Mouse (Mus musculus) MN1 (cell line): ENCODE data around the gene Ssna1.

ENCODE experiments used
- DNase-seq: peaks from one replicate; pipeline ENCODE4 v3.0.0-alpha.2; 2016; ENCODE audit warnings: low spot score

Ssna1 gene

DNA sequence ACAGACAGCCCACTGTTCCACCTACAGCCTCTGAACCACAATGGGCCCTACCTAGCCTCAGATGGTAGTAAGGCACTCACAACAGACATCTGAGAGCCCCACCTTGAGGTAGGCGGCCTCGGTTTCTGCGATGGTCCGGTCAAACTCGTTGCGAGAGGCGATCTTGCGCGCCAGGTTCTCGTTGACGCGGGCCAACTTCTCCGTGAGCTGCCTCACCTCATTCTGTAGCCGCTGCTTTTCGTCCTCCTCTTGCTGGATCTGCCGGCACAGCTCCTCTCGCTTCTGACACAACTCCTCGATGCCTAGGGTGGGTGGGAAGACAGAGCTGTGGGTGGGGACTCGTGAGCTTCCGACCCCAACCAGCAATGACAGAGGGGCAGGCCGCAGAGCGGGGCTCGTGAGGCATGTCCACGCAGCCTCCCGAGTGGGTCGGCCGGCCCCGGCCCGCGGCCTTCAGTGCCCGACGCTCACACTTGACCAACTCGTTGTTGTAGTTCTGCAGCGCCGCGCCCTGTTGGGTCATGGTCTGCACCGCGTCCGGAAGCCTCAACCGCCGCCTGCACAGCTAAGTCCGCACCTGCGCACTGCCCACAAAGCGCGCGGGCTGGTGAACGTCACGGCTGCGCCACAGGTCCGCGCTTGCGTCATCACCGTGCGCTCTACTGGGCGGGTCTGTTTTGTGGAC lies at the start of gene Ssna1, which contains the start of gene Anapc2:
Ssna1 (minus strand) TSS at position 612 of the 685 bp plus-strand sequence.
Anapc2 (plus strand) TSS at position 652 of the 685 bp plus-strand sequence.
- DNase-seq, result peak; percentile 97

DNA sequence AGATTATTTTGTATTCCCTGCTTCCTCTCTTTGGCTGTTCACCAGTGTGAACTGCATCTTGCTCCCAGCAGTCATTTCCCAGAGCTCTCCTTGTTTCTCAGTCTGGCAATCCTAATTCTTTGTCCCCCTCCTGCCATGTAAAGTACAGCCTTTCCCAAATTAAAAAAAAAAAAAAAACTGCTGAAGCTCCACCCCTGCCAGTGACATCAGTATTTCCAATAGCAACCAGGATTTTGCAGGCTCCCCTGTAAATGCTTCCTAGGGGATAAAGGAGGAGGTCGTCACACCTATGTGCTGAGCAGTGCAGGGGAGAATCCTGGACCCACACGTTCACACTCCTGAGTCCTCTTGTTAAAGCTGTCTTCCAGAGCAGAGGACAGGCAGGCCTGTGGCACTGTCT lies 47.8 kb upstream of the Ssna1 start:
- no peak for DNase-seq

DNA sequence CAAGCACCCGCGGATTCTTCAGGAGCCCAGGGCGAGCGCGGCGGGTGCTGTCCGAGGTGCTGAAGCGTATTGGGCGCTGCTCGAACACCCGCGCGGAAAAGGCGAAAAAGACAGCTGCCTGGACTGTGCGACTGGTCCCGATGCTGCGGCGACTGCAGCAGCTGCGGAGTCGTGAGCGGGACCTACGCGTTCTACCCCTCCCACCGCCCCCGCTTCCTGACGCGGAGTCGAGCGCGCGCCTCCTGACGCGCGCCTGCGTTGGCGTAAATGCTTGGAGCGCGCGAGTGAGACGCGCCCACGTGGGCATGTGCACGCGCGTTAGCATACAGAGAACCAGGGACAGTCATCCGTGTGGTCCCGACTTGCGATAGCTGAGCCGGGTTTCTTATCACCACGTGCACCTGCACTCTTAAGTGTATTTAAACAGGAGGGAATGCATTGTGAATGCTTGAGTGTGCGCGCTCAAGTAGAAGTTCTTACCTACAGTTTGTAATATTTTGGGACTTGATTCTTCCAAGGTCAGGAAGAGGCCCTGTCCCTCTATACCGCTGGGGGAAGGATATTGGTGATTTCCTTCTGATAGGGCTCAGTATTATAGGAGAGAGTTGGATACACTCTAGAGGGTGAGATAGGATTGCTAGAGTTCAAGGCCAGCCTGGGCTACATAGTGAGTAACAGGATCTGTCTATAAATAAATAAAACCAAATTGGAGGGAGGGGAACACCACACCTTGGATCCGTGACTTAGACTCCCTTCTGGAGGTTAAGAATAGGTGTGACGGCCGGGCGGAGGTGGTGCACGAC lies 46.9 kb upstream of the Ssna1 start, which contains the start of gene Grin1:
Grin1 (minus strand) TSS at position 217 of the 803 bp plus-strand sequence.
- DNase-seq, result peak; percentile 79

DNA sequence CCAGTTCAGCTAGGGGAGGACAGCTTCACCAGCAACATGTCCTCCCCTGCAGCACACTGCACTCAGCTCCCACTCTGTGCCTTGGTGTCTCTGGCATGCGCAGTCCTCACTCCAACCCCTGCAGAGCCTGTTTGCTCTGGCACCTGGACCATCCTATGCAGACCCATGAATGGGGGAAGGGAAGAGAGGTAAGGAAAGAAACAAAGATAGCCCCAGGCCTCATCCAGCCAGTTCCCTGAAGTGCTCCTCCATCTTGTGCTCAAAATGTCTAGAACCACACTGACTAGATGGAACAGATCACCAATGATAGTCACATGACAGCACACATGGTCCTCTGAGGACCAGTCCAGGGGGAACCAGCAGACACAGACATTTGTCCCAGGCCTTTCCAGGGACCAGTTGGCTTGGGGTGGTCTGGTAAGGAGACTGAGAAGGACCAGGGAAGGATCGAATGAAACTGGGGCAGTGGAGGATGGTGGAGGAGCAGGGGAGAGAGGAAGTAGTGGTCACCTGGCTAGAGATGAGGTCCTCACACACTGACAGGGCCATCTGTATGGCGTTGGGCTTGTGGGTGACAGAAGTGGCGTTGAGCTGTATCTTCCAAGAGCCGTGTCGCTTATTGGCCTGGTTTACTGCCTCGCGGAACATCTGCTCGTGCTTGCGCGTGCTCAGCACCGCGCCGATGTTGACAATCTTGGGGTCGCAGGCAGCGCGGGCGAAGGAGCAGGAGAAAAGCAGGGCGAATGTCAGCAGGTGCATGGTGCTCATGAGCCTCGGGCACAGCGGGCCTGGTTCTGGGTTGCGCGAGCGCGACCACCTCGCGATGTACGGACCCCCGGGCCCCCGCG lies 46.1 kb upstream of the Ssna1 start:
- peak; percentile 25 for DNase-seq

DNA sequence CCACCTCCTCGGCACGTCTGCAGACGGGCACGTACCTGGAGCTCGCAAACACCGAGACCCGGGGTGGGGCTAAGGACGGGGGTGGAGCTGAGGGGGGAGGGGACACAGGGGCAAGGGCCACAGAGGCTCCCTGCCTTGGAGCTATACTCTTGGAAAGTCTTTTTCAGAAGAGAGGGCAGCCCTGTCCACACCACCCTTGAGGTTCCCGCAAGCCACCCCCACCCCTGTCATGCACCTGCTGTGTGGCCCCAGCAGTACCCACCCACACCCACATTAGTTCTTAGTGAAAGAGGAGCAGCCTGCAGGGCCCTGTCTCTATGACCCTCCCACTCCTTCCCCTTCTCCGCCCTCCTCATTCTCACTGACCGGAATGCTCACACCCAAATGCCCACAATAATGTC lies 39.3 kb upstream of the Ssna1 start:
- no peak for DNase-seq

DNA sequence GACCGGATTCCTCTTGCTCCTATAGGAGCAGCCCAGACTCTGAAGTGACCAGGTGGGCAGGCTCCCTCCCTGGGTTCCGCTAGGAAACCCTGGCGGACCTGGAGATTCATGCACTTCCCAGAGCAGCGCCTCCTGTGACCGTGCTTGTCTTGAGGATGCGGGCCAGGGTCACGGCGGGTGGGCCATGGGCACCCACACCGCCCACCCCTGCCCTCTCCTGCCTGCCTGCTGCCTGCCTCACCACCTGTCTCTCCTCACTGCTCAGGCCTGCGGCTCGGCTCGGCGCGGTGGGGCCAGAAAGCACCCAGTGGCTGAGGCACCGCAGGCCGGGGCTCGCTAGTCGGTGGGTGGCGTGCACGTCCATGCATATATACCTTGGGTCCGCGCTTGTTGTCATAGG lies 38.7 kb upstream of the Ssna1 start:
- no peak for DNase-seq

DNA sequence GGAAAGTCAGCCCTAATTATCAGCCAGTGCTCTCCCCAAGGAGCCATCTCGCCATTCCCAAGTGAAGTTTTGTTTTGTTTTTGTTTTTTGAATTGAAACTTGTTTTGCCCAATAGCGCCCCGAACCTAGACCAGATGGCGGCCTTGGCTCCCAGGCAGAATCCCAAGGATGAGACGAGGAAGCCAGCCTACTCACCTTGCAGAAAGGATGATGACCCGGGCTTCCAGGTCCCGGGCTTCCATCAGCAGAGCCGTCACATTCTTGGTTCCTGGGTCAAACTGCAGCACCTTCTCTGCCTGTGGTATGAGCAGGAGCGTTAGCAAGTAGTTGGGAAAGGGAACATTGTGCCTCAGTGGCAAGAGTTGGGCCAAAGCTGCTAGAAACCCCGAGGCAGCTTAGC lies 37.9 kb upstream of the Ssna1 start:
- DNase-seq, result no peak

DNA sequence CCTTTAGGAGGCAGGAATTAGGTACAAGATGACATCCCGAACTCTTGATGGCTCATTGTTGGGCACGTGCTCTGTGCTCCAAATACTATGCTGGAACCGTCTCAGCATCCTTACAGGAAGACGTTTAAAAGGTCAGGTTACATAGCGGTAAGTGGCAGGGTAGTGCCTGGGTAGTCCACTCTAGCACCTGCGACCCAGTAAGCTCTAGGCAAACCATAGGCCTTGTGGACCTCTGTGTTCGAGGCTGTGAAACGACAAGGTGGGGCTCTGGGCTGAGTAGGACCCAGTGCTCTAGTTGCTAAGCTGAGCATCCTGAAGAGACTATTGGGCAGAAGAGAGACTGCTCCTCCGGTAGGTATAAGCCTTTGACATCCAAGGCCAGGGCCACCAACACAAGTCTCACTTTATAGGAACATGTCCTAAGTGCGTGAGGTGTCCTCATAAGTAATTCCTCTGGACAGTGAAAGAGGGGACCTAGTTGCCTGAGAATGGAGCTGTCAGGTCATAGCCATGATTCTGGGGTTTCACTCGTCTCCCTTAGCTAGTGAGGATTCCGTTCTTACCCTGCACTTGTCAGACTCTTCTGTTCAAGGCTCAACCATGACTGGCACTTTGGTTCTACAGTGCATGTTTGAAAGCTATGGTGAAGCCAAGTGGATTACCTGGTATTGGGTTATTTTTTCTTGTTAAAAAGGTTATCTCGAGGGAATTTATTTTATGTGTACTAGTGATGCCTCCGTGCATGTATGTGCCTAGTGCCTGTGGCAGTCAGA lies 33.5 kb upstream of the Ssna1 start:
- no peak for DNase-seq

DNA sequence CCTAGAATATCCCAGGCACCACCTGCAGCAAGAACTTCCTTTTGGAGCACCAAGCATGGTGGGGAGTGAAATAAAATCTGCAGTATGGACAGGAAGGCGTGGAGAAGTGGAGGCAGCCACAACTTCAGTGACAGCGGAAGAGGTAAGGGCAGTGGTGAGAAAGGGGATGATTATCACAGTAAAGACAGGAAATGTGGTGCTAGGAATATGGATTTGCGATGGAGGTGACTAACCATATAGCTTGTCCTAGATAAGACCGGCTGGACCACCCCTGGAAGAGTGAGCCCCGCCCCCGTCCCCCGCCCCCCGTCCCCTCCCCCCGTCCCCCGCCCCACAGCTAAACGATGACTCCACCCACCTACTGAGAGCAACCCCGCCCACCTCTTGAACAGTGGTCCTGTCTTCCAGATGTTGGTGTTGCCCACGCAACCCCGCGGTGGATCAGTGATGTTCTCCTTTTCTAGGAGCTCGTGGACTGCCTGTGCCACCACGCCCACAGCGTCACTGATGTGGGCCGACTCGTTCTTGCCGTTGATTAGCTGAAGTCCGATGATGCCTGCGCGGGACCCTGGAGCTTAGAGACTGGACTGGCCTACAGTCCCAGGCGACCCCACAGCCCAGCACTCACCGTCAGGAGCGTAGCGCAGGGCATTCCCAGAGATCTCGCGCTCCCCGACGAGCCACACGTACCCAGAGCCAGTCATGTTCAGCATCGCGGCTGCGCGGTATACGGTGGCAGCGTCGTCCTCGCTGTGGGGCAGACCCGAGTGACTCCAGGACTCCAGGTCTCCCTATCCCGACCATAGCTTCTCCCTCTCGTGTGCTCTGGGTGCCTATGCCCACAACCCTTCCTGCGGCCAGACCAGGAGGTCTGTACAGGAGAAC lies 32.7 kb upstream of the Ssna1 start:
- DNase-seq, result no peak

DNA sequence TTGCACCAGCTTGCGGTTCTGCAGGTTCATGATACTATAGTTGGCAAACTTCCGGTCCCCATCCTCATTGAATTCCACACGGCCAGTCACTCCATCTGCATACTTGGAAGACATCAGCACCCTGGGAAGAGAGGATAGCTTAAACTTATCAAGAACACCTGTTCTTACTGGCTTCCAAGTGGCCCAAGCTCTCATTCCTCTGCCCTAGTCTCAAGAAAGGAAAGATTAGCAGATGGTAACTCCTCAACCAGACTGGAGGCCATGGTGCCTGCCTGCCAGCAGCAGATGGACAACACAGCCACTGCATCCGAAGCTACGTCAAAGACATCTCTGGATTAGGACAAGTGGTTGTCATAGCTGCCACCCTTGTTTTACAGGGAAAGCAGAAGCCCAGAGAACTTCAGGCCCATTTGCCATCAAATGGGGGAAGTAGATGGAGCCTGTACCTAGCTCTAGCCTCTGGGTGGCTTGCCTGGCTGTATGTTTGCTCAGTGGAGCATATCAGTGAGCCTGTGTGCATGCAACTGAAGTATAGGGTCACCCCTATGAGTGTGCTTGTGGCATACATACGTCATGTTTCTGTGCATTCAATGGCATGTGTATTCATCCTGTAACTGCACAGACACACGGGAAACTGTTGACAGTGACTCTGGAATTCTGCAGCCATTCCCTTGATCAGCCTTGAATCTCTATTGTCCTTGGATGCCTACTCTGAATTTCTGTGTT lies 31.9 kb upstream of the Ssna1 start:
- no peak for DNase-seq

DNA sequence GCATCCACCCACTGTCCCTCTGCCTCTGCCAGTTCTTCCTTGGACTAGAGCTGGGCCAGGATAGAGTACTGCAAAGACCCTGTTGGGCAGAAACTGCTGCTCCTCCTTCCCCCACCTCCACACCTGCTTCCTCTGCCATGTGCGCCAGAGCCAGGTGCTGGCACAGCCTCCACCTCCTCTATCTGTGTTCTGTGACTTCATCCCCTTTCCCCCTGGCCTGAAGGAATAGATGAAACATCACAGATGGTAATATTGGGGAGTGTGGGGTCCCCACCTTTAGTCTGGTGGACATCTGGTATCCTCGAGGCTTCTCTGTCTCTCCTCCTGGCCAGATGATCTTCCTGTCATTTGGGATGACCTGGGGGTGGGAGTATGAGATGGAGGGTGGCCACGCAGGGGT lies 31.2 kb upstream of the Ssna1 start:
- DNase-seq, result no peak

DNA sequence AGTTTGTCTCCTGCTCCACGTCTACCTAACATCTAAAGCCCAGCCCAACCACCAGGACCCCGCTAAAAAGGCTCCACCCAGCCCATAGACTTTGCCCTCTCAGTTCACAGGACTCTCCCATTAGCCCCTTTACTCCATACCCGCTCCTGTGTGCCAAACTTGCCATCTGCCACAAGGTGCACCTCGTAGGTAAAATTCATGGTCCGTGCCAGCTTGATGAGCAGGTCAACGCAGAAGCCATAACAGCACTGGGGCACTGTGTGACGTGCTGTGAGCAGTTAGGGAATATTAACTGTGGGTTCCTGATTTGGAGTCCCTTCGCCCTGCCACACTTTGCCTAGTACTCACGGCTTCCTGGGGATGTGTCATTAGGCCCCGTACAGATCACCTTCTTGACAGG lies 25.8 kb upstream of the Ssna1 start:
- no peak for DNase-seq

DNA sequence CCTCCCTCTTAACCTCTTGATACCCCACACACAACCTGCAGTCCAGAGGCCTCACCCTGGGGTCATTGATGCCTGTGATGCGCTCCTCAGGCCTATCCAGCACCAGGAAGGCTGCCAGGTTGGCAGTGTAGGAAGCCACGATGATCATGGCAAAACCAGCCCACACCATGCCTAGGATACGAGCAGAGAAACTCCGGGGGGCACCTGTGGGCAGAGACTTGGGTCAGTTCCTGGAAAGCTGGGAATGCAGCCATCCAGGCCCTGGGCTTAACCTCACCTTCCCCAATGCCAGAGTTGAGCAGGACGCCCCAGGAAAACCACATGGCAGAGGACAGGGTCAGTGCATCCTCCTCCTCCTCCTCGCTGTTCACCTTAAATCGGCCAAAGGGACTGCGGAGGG lies 24.9 kb upstream of the Ssna1 start:
- DNase-seq, result no peak

DNA sequence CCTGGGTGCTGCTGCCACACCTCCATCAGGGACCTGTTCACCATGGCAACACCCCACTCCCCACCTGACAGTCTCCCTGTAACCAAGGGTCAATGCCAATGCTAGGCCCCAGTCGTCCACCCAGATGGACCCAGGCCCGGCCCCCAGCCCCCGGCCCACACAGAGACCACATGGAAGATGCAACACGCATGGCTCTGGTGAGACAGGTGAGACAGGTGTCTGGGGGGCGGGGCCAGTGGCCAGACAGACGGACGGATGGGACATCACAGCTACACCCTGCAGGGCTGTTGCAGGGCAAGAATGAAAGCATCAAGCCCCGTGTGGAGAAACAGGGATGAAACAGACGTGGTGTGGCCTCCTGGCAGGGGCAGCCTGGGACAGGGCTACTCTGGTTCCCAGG lies 21.5 kb upstream of the Ssna1 start:
- no peak for DNase-seq

DNA sequence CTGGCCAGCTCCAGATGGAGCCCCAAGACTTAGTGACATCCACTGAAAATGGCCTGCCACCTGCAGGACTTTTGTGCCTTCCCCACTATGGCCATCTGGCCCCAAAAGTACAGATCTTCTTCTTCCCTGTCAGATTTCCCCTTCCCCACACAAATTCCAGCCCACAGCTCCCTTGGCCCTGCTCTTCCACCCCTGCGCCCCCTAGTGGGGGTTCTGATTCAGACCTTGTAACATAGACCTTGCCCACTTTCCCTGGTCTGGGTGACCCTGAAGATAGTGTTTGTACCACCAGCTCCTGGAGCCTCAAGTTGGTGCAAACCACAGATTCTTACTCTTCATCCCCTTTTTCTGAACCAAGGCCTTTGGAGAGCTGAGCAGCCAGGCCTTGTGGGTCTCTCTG lies 20.6 kb upstream of the Ssna1 start:
- DNase-seq, result peak; percentile 69

DNA sequence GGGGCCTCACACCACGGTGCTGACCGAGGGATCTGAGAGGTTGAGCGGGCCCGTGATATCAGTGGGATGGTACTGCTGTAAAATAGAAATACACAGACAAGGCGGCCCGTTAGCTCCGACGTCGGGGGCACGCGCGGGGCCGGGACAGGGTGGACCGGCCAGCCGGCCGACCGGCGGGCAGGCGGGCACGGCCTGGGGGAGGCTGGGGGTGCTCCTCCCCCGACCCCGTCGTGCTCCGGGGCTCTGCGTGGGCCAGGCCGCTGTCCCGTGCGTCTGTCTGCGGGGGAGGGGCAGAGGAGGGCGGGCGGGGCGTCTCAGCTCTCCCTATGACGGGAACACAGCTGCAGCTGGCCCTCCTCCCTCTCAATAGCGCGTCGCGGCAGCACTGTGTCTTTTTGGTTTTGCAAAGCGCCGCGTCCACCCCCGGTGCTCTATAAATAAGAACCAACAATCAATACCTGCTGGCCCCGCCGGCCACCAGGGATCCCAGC lies 19.9 kb upstream of the Ssna1 start:
- DNase-seq, result no peak

DNA sequence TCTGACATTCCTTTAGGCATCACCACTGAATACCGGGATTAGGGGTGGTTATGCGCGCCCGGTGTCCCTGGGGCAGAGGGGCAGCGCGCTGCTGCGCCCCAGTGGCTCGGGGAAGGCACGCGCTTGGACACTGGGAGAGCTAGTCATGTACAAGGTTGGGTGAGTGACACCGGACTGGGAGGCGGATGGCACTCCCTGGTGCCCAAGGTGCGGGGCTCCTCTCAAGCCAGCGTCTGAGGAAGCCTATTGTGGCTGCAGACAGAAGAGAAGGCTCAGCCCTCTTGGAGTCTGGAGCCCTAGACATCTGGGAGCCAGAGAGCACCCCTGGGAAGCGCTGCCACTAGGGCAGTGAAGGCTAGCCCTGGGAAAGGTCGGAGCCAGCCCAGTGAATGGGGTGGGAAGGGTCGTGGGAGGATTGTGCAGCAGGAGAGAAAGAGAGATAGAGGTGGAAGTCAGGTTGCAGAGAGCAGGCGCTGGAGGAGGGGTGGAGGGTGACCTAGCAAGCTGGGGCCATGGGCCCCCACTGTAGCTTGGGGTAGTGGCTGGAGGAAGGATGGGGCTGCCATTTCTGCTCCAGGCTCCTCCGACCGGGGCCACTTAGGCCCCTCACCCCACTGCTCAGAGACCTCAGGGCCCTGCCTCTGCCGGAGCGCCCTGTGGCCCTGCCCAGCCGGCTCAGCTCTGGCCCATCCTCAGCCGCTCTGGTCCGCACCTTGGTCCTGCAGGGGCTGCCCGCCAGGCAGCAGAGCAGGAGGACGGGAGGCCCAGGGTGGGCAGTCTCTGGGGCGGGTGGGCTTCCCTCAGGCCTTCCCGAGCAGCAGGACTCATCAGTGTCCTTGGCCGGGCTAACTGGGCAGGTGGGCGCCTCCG lies 19.2 kb upstream of the Ssna1 start:
- DNase-seq, result no peak

DNA sequence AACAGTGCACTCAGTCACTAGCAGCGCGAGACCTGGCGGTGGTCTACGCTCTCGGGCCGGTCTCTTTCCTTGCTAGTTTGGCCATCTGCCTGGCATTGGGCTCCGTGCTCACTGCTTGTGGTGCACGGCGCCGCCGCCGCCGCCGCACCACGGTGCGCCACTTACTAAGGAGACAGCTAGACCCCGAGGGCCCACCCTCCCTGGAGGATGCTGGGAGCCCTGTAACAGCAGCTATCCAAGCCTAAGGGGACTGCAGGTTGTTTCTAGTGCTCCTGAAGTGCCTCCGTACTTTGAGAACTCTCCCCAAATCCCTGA lies 18.5 kb upstream of the Ssna1 start:
- DNase-seq, result no peak
